Mouse (Mus musculus): ENCODE results near the gene Daw1. TPM values are rescaled to one million over a fixed set of nuclear protein-coding genes. Genes with fewer than 3 reads are reported as not detected.

Gene Daw1
- polyA plus RNA-seq, 1 experiment from 2014 or later: 0.20 TPM

- Histone ChIP-seq H3K36me3 (ENCODE audit: insufficient read depth) (no peaks in the 10 kb centered on the region), H3K27me3 (ENCODE audit: insufficient read depth, low read length) (no peaks in the 10 kb centered on the region), H3K4me1 (ENCODE audit: insufficient read depth) (no peaks in the 10 kb centered on the region), H3K27ac (ENCODE audit: low read depth) (no peak overlapping the region), H3K9ac (no peak overlapping the region), H3K4me2 (no peak overlapping the region), H3K9me3 (ENCODE audit: low read depth, low read length) (no peaks in the 10 kb centered on the region), H3K4me3 (ENCODE audit: low read depth, low read length) (no peak overlapping the region)
- no peak for ATAC-seq (ENCODE audit: insufficient read depth)
- no peak for DNase-seq
- no peak for TF ChIP-seq CTCF (IDR thresholded peaks at IDR 0.05; ENCODE audit: low read depth)
- 74% methylated on average over 1 of the region's 1 CpGs for WGBS
Observed at GRCm38 (mm10) chr1:83251746-83252145, 92.2 kb downstream of the Daw1 start.

Other genes starting within 250 kb of the Daw1 start
- gene A030005L19Rik, start 246.4 kb upstream of the Daw1 start, polyA plus RNA-seq (2014; fragmentation: Nextera tagmentation; extraction: Ambion mirVana): 0.32 TPM in 1 of 2 replicates, not detected in the other
- gene A030014E15Rik, start 234.8 kb upstream of the Daw1 start, polyA plus RNA-seq (2014; fragmentation: Nextera tagmentation; extraction: Ambion mirVana): not detected in 2 replicates
- gene Gm6217, start 228.4 kb upstream of the Daw1 start, polyA plus RNA-seq (2014; fragmentation: Nextera tagmentation; extraction: Ambion mirVana): not detected in 2 replicates
- not detected in 2 replicates for gene A030003K21Rik, start 216.4 kb upstream of the Daw1 start, polyA plus RNA-seq (2014; fragmentation: Nextera tagmentation; extraction: Ambion mirVana)
- gene Gm7544, start 203.7 kb upstream of the Daw1 start, polyA plus RNA-seq (2014; fragmentation: Nextera tagmentation; extraction: Ambion mirVana): not detected in 2 replicates
- not detected in 2 replicates for gene Gm47955, start 199.5 kb upstream of the Daw1 start, polyA plus RNA-seq (2014; fragmentation: Nextera tagmentation; extraction: Ambion mirVana)
- not detected in 2 replicates for gene Gm47959, start 159.2 kb upstream of the Daw1 start, polyA plus RNA-seq (2014; fragmentation: Nextera tagmentation; extraction: Ambion mirVana)
- gene Slc19a3, start 121.3 kb upstream of the Daw1 start, polyA plus RNA-seq (2014; fragmentation: Nextera tagmentation; extraction: Ambion mirVana): 0.51 and 0.80 TPM in 2 replicates
- gene Krtap28-10, start 117.3 kb upstream of the Daw1 start, polyA plus RNA-seq (2014; fragmentation: Nextera tagmentation; extraction: Ambion mirVana): not detected in 2 replicates
- gene Gm47969, start 114.8 kb upstream of the Daw1 start, polyA plus RNA-seq (2014; fragmentation: Nextera tagmentation; extraction: Ambion mirVana): not detected in 2 replicates
- gene A030005K14Rik, start 100.4 kb upstream of the Daw1 start, polyA plus RNA-seq (2014; fragmentation: Nextera tagmentation; extraction: Ambion mirVana): not detected in 2 replicates
- not detected in 2 replicates for gene Krtap28-13, start 98.8 kb upstream of the Daw1 start, polyA plus RNA-seq (2014; fragmentation: Nextera tagmentation; extraction: Ambion mirVana)
- 0.18 TPM in 1 of 2 replicates, not detected in the other for gene Ccl20, start 43.0 kb upstream of the Daw1 start, polyA plus RNA-seq (2014; fragmentation: Nextera tagmentation; extraction: Ambion mirVana)
- gene Sphkap, start 248.4 kb downstream of the Daw1 start, polyA plus RNA-seq (2014; fragmentation: Nextera tagmentation; extraction: Ambion mirVana): 0.59 and 1.1 TPM in 2 replicates